22 mouse cellular contexts compared by ENCODE assay signal in the genomic region with DNA sequence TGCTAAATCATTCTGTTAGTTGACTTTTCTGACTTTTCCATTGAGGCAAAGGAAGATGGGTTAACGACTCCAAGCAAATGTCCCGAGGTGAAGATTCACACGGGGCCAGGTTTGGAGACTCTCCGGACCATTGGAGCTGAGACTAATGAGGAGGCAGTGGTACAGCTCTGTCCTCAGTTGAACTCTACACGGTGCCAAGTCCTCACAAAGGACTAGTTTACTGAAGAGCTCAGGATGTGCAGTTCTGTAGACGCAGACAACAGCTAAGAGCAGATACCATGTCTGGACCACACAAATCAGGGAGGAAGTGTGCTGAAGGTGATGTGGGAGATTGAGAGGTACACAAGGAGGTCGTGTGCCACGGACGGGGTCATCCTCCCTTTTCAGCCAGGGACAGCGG. TPM values are rescaled to one million over a fixed set of nuclear protein-coding genes. Genes with fewer than 3 reads are reported as not detected.
DNase-seq lines count a peak whose midpoint lies in the region; ATAC-seq and TF ChIP-seq lines count a peak whose summit lies in the region.
"Had no signal": no experiment of that assay in that cellular context is flagged by ENCODE, and none has a peak within 500 bp of the region (broad histone marks: within the 10 kb centered on the region; RNA-seq: fewer than 3 reads in every experiment).

No protein-coding gene starts in this region.

- ATAC-seq in hindbrain, embryonic 14.5 days (ENCODE audit: low FRiP score), result no peak
- ATAC-seq: intestine, embryonic 16.5 days had no signal

- no peak for DNase-seq in hindbrain, embryonic 10.5 days (ENCODE audit: low spot score)
- no peak for DNase-seq in hindbrain, embryonic 14.5 days (ENCODE audit: low spot score)
- no peak for DNase-seq in left cerebral cortex, adult 2 months (ENCODE audit: extremely low spot score in 1 of 2, low spot score in 2 of 2)
- no peak for DNase-seq in left cerebral cortex, adult 18-20 months (ENCODE audit: low spot score in 2 of 2)
- peak; percentile 61 for DNase-seq in brain, adult 2 months (ENCODE audit: low read depth, low spot score)
- peak; percentile 45 for DNase-seq in testis, postnatal 10 days (ENCODE audit: low spot score)
- no peak for DNase-seq in thymus, postnatal 0 days (ENCODE audit: low spot score)
- DNase-seq: adrenal gland, adult 2 months; adrenal gland, postnatal 25 days; cerebellum, adult 11 months; cerebellum, adult 8-10 months; cerebellum, postnatal 14 days; gastrocnemius, adult 2 months; gastrocnemius, postnatal 25 days; heart, postnatal 14 days had no signal

- H3K9me3 ChIP-seq in hindbrain, embryonic 10.5 days, result no peaks in the 10 kb centered on the region
- H3K9me3 ChIP-seq in hindbrain, embryonic 14.5 days (ENCODE audit: control insufficient read depth, low read length), result no peaks in the 10 kb centered on the region
- H3K9me3 ChIP-seq: embryonic facial prominence, embryonic 12.5 days; forebrain, embryonic 13.5 days had no signal

- H3K27me3 ChIP-seq in hindbrain, embryonic 10.5 days (ENCODE audit: insufficient read depth, poor library complexity, severe bottlenecking), result peaks cover 30% of the 10 kb centered on the region
- H3K27me3 ChIP-seq in hindbrain, embryonic 14.5 days (ENCODE audit: control insufficient read depth, insufficient read depth, low read length), result no peaks in the 10 kb centered on the region
- H3K27me3 ChIP-seq: forebrain, embryonic 13.5 days had no signal

- H3K36me3 ChIP-seq in hindbrain, embryonic 10.5 days, result no peaks in the 10 kb centered on the region
- no peaks in the 10 kb centered on the region for H3K36me3 ChIP-seq in hindbrain, embryonic 14.5 days (replicated peaks; ENCODE audit: control insufficient read depth, insufficient read depth)
- H3K36me3 ChIP-seq: embryonic facial prominence, embryonic 12.5 days had no signal

- TF ChIP-seq CTCF in left cerebral cortex, adult 2 months (IDR thresholded peaks at IDR 0.05), result no peak

- peak overlapping the region; percentile 60 for H3K27ac ChIP-seq in hindbrain, embryonic 10.5 days
- no peak overlapping the region for H3K27ac ChIP-seq in hindbrain, embryonic 14.5 days
- H3K27ac ChIP-seq in left cerebral cortex, adult 2 months, result peak overlapping the region; percentile 2
- H3K27ac ChIP-seq: embryonic facial prominence, embryonic 12.5 days; forebrain, embryonic 13.5 days; gastrocnemius, adult 2 months had no signal

- no peak overlapping the region for H3K4me2 ChIP-seq in hindbrain, embryonic 14.5 days (replicated peaks)
- H3K4me2 ChIP-seq: embryonic facial prominence, embryonic 12.5 days; forebrain, embryonic 13.5 days had no signal

- no peak overlapping the region for H3K9ac ChIP-seq in hindbrain, embryonic 14.5 days
- H3K9ac ChIP-seq: embryonic facial prominence, embryonic 12.5 days had no signal

- intact Hi-C loops in left cerebral cortex, adult 2 months (cut with DNase I), result loop anchor here (5.0 kb wide), 1 partner anchor 311 kb away; no protein-coding TSS in a partner anchor

- WGBS in hindbrain, embryonic 10.5 days, result 59% methylated on average over 10 of the region's 10 CpGs
- WGBS in hindbrain, embryonic 14.5 days, result 56% methylated on average over 10 of the region's 10 CpGs

- H3K4me3 ChIP-seq in hindbrain, embryonic 10.5 days, result no peak overlapping the region
- H3K4me3 ChIP-seq in hindbrain, embryonic 14.5 days (replicated peaks; ENCODE audit: low read length), result no peak overlapping the region
- no peak overlapping the region for H3K4me3 ChIP-seq in left cerebral cortex, adult 2 months
- H3K4me3 ChIP-seq: embryonic facial prominence, embryonic 12.5 days; forebrain, embryonic 13.5 days; gastrocnemius, adult 2 months had no signal

- peaks cover 48% of the 10 kb centered on the region for H3K4me1 ChIP-seq in hindbrain, embryonic 10.5 days (replicated peaks)
- H3K4me1 ChIP-seq in hindbrain, embryonic 14.5 days (replicated peaks; ENCODE audit: control insufficient read depth, insufficient read depth, low read length), result peaks cover 4% of the 10 kb centered on the region; the same call in 1 of the 2 replicates
- H3K4me1 ChIP-seq: embryonic facial prominence, embryonic 12.5 days had no signal

RNA-seq across cellular contexts. Expression of a gene that starts 17.3 kb away (rescaled TPM):
- 0.31 and 0.77 TPM in 2 replicates for polyA plus RNA-seq in hindbrain, embryonic 10.5 days (2016; fragmentation: Nextera tagmentation; extraction: Ambion mirVana)
- 2.8 and 3.5 TPM in 2 replicates for polyA plus RNA-seq in hindbrain, embryonic 14.5 days (2014; fragmentation: Nextera tagmentation; extraction: Ambion mirVana)
- 100 to 1,000 TPM in 1 of 2 experiments, 10 to 100 TPM in 1; 86.5 to 108 TPM for total RNA-seq in left cerebral cortex, adult 2 months (2021)
- total RNA-seq in left cerebral cortex, adult 18-20 months (2021), result 10 to 100 TPM; 67.5 to 87.1 TPM
- polyA plus RNA-seq in thymus, postnatal 0 days (2015; fragmentation: Nextera tagmentation; extraction: Ambion mirVana), result 0.15 and 0.17 TPM in 2 replicates
- total RNA-seq: hematopoietic stem cell, adult 5-6 weeks had no signal
- polyA plus RNA-seq: heart, embryonic 14.5 days had no signal

RNA-seq across cellular contexts. Expression of a gene that starts 18.0 kb away (rescaled TPM):
- 8.7 and 10.5 TPM in 2 replicates for polyA plus RNA-seq in hindbrain, embryonic 10.5 days (2016; fragmentation: Nextera tagmentation; extraction: Ambion mirVana)
- 5.6 and 5.9 TPM in 2 replicates for polyA plus RNA-seq in hindbrain, embryonic 14.5 days (2014; fragmentation: Nextera tagmentation; extraction: Ambion mirVana)
- total RNA-seq in left cerebral cortex, adult 2 months (2021), result 1 to 10 TPM; 9.3 to 9.8 TPM
- total RNA-seq in left cerebral cortex, adult 18-20 months (2021), result 1 to 10 TPM; 7.9 to 8.6 TPM
- polyA plus RNA-seq in thymus, postnatal 0 days (2015; fragmentation: Nextera tagmentation; extraction: Ambion mirVana), result 5.6 and 6.5 TPM in 2 replicates

RNA-seq across cellular contexts. Expression of a gene that starts 29.2 kb away (rescaled TPM):
- polyA plus RNA-seq in hindbrain, embryonic 10.5 days (2016; fragmentation: Nextera tagmentation; extraction: Ambion mirVana), result 0.11 and 0.71 TPM in 2 replicates
- 1.7 and 2.1 TPM in 2 replicates for polyA plus RNA-seq in hindbrain, embryonic 14.5 days (2014; fragmentation: Nextera tagmentation; extraction: Ambion mirVana)
- 100 to 1,000 TPM; 137 to 138 TPM for total RNA-seq in left cerebral cortex, adult 2 months (2021)
- total RNA-seq in left cerebral cortex, adult 18-20 months (2021), result 100 to 1,000 TPM; 132 to 133 TPM
- 0.09 TPM in 2 replicates for polyA plus RNA-seq in thymus, postnatal 0 days (2015; fragmentation: Nextera tagmentation; extraction: Ambion mirVana)
- total RNA-seq: common myeloid progenitor, adult 5-6 weeks; gastrocnemius, adult 2 months; gastrocnemius, postnatal 25 days; granulocyte monocyte progenitor cell, adult 5-6 weeks; heart, postnatal 14 days; hematopoietic stem cell, adult 5-6 weeks had no signal
- polyA plus RNA-seq: heart, embryonic 14.5 days; intestine, embryonic 16.5 days had no signal

Comparison
In these comparisons a context has a peak if more than half of its experiments do, and no peak if none do; other contexts are left out.
1. DNase-seq: peak in brain, adult 2 months (single experiment) and testis, postnatal 10 days (single experiment); none in hindbrain, embryonic 10.5 days (single experiment), hindbrain, embryonic 14.5 days (single experiment), left cerebral cortex, adult 2 months (0 of 2), left cerebral cortex, adult 18-20 months (0 of 2) and thymus, postnatal 0 days (single experiment).